Mouse (Mus musculus): ENCODE measurements around the gene Ago3. TPM values are rescaled to one million over a fixed set of nuclear protein-coding genes. Genes with fewer than 3 reads are reported as not detected.

The Ago3 gene
- total RNA-seq, 2 experiments from 2014 or later, result 0.77 to 20.0 TPM

DNA sequence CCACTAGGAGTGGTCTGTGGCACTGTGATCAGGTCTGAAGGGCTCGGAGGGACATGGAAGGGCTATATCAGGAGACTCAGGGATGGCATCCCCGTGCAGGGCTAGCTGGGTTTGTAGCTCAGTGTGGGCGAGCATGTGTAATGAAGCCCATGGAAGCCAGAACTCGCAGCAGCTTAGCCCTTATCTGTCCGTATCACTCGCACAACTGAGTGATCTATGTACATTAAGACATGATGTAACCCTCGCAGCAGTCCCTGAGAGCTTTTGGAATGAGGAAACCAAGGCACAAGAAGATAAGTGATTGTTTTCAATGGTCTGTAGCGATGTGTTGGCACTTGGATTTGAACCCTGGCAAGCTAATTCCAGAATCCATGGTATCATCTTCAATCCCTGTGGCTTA is 145.8 kb downstream of the Ago3 start:
- ATAC-seq (replicated peaks; ENCODE audit: low FRiP score, poor library complexity, severe bottlenecking), result no peak

DNA sequence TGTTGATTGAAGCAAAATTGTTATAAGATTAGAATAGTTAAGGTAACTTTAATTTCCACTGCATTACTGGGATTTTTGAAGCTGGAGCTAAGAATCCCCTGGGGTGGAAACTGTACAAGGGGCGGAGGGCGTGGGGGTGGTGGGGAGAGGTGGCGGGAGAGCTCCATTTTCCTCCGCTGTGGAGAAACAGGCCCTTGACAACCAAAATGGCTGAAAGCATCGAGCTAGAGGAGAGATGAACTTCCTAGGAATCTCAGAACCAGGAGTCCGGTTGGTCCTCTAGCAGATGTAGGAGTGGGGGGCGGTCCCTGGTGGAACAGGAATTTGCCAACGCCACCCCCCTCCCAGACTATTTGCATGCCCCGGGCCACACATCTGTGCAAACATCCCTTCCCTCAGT is 147.7 kb downstream of the Ago3 start:
- ATAC-seq (replicated peaks; ENCODE audit: low FRiP score, poor library complexity, severe bottlenecking), result no peak

Other genes with a start within 250 kb of the Ago3 start
- 40.5 and 74.0 TPM in 2 replicates for gene Thrap3, start 226.8 kb downstream of the Ago3 start, total RNA-seq (2015; ENCODE audit: low replicate concordance)
- gene Thrap3, start 226.8 kb downstream of the Ago3 start, total RNA-seq (2017; ENCODE audit: low replicate concordance), result 130 and 133 TPM in 2 replicates
- 3.3 and 7.3 TPM in 2 replicates for gene Map7d1, start 173.2 kb downstream of the Ago3 start, total RNA-seq (2015; ENCODE audit: low replicate concordance)
- 7.7 and 17.0 TPM in 2 replicates for gene Map7d1, start 173.2 kb downstream of the Ago3 start, total RNA-seq (2017; ENCODE audit: low replicate concordance)
- 8.3 and 12.7 TPM in 2 replicates for gene Trappc3, start 167.2 kb downstream of the Ago3 start, total RNA-seq (2015; ENCODE audit: low replicate concordance)
- 10.7 and 14.2 TPM in 2 replicates for gene Trappc3, start 167.2 kb downstream of the Ago3 start, total RNA-seq (2017; ENCODE audit: low replicate concordance)
- gene Col8a2, start 142.8 kb downstream of the Ago3 start, total RNA-seq (2015; ENCODE audit: low replicate concordance), result not detected in 2 replicates
- not detected in 2 replicates for gene Col8a2, start 142.8 kb downstream of the Ago3 start, total RNA-seq (2017; ENCODE audit: low replicate concordance)
- gene Adprhl2, start 107.9 kb downstream of the Ago3 start, total RNA-seq (2015; ENCODE audit: low replicate concordance), result 0.77 and 2.1 TPM in 2 replicates
- gene Adprhl2, start 107.9 kb downstream of the Ago3 start, total RNA-seq (2017; ENCODE audit: low replicate concordance), result 4.3 and 4.6 TPM in 2 replicates
- not detected in 2 replicates for gene Tekt2, start 103.9 kb downstream of the Ago3 start, total RNA-seq (2015; ENCODE audit: low replicate concordance)
- not detected in 2 replicates for gene Tekt2, start 103.9 kb downstream of the Ago3 start, total RNA-seq (2017; ENCODE audit: low replicate concordance)
- gene Ago1, start 39.0 kb upstream of the Ago3 start, total RNA-seq (2015; ENCODE audit: low replicate concordance), result 4.8 and 5.2 TPM in 2 replicates
- gene Ago1, start 39.0 kb upstream of the Ago3 start, total RNA-seq (2017; ENCODE audit: low replicate concordance), result 2.8 and 3.7 TPM in 2 replicates
- 0.63 and 0.77 TPM in 2 replicates for gene Ago4, start 103.9 kb upstream of the Ago3 start, total RNA-seq (2015; ENCODE audit: low replicate concordance)
- gene Ago4, start 103.9 kb upstream of the Ago3 start, total RNA-seq (2017; ENCODE audit: low replicate concordance), result 1.1 and 1.4 TPM in 2 replicates
- gene Clspn, start 127.4 kb upstream of the Ago3 start, total RNA-seq (2015; ENCODE audit: low replicate concordance), result 24.4 and 29.5 TPM in 2 replicates
- 121 and 203 TPM in 2 replicates for gene Clspn, start 127.4 kb upstream of the Ago3 start, total RNA-seq (2017; ENCODE audit: low replicate concordance)
- gene 5730409E04Rik, start 180.3 kb upstream of the Ago3 start, total RNA-seq (2015; ENCODE audit: low replicate concordance), result 1.2 TPM in 1 of 2 replicates, not detected in the other
- 0.09 TPM in 1 of 2 replicates, not detected in the other for gene 5730409E04Rik, start 180.3 kb upstream of the Ago3 start, total RNA-seq (2017; ENCODE audit: low replicate concordance)
- 54.5 and 89.0 TPM in 2 replicates for gene Psmb2, start 248.1 kb upstream of the Ago3 start, total RNA-seq (2015; ENCODE audit: low replicate concordance)
- gene Psmb2, start 248.1 kb upstream of the Ago3 start, total RNA-seq (2017; ENCODE audit: low replicate concordance), result 14.4 and 30.6 TPM in 2 replicates

Measured in erythroblast, adult 5-6 weeks (primary cell).